Mouse (Mus musculus) ES-E14 (cell line): Measurements from ENCODE around the gene Gga3. TPM values are rescaled to one million over a fixed set of nuclear protein-coding genes. Genes with fewer than 3 reads are reported as not detected.

Source experiments
- DNase-seq: peaks from one replicate; pipeline ENCODE4 v3.0.0-alpha.2; 2013; ENCODE audit warnings: low read depth, low spot score
- H3K27ac ChIP-seq: 2 replicates; pipeline ENCODE4 v1.5.1; 2012; ENCODE audit warnings: low read depth, mild to moderate bottlenecking, low read length, moderate library complexity, mixed read lengths; ENCODE audit not compliant: poor library complexity, insufficient read depth, severe bottlenecking
- H3K36me3 ChIP-seq: 2 replicates; pipeline ENCODE4 v1.6.1; 2012; ENCODE audit warnings: mild to moderate bottlenecking, low read length, moderate library complexity, mixed read lengths; ENCODE audit not compliant: control insufficient read depth, poor library complexity, insufficient read depth, severe bottlenecking
- H3K4me1 ChIP-seq, 2 experiments: fragments of 150-350 bp in 1 of 2; sonication (generic) in 1 of 2; 2 replicates each; pipeline ENCODE4 v1.6.1; 2012; ENCODE audit warnings: low read length in 2 of 2, mild to moderate bottlenecking in 1 of 2, mixed read lengths in 1 of 2; ENCODE audit not compliant: control insufficient read depth in 2 of 2, insufficient read depth in 2 of 2, poor library complexity in 1 of 2
- H3K4me3 ChIP-seq, 2 experiments: fragments of 150-350 bp in 1 of 2; sonication (generic) in 1 of 2; 2 replicates each; pipeline ENCODE4 v1.5.1; 2012; ENCODE audit warnings: low read length in 2 of 2, low read depth in 1 of 2, mild to moderate bottlenecking in 1 of 2, mixed read lengths in 1 of 2; ENCODE audit not compliant: insufficient read depth in 1 of 2, poor library complexity in 1 of 2, severe bottlenecking in 1 of 2
- H3K9ac ChIP-seq: 2 replicates; pipeline ENCODE4 v1.6.1; 2012; ENCODE audit warnings: low read depth, mild to moderate bottlenecking, low read length, mixed read lengths; ENCODE audit not compliant: poor library complexity, insufficient read depth, severe bottlenecking
- H3K9me3 ChIP-seq: fragments of 150-350 bp; sonication (generic); 2 replicates; pipeline ENCODE4 v1.6.1; 2012; ENCODE audit warnings: low read depth, mild to moderate bottlenecking, low read length; ENCODE audit not compliant: control insufficient read depth, insufficient read depth
- CHD2 ChIP-seq: IDR thresholded peaks from 2 replicates; pipeline ENCODE4 v1.6.1; 2014; ENCODE audit warnings: mild to moderate bottlenecking, low read depth, low read length, inconsistent platforms
- HCFC1 ChIP-seq: IDR thresholded peaks from 2 replicates; pipeline ENCODE4 v1.6.1; 2012; ENCODE audit warnings: low read length, inconsistent platforms, borderline replicate concordance; ENCODE audit not compliant: insufficient read depth
- MAFK ChIP-seq: IDR thresholded peaks from 2 replicates; pipeline ENCODE4 v1.6.1; 2014; ENCODE audit warnings: mild to moderate bottlenecking, low read depth, low read length, inconsistent platforms; ENCODE audit not compliant: insufficient read depth
- ZC3H11A ChIP-seq: IDR thresholded peaks from 2 replicates; pipeline ENCODE4 v1.6.1; 2012; ENCODE audit warnings: low read depth, mild to moderate bottlenecking, inconsistent platforms, low read length, borderline replicate concordance
- ZNF384 ChIP-seq: IDR thresholded peaks from 2 replicates; pipeline ENCODE4 v1.6.1; 2012; ENCODE audit warnings: low read depth, low read length, inconsistent platforms
- in situ Hi-C, 2 experiments: fragments of 600-800 bp; cut with MboI; formaldehyde crosslinking; loops; one replicate each; pipeline ENCODE4 v1.15.1; 2025; ENCODE audit warnings: low sequenced_read_pairs in 2 of 2, inconsistent platforms in 1 of 2; ENCODE audit not compliant: unreplicated experiment in 2 of 2
- total RNA-seq: library from RNA; depleted of rRNA; stranded (reverse); fragments of 300-350 nt; gene quantifications from 2 replicates; pipeline ENCODE4 v1.2.3, GENCODE M21; 2012

Gga3 gene
- total RNA-seq, 1 experiment: 31.7 TPM

DNA sequence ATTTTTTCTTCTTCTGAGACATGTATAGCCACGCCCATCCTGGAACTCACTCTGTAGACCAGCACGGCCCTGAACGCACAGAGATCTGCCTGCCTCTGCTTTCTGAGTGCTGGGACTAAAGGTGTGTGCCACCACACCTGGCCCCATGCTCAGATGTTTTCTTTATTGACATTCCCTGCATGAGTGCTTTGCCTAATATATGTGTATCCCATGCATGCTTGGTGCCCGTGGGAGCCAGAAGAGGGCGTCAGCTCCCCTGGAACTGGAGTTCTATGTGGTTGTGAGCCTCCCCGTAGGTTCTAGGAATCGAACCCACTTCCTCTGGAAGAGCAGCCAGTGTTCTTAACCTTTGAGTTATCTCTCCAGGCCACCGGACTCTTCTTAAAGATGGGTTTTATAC lies 31.2 kb upstream of the Gga3 start:
- no peak overlapping the region for H3K27ac ChIP-seq
- H3K4me1 ChIP-seq: peaks cover 5 to 27% of the 10 kb centered on the region in 2 experiments; a peak in 3 of 4 replicates
- TF ChIP-seq HCFC1 (no peak), CHD2 (no peak), MAFK (no peak), ZNF384 (no peak), ZC3H11A (no peak)
- no peaks in the 10 kb centered on the region for H3K9me3 ChIP-seq
- no peak overlapping the region for H3K9ac ChIP-seq
- in situ Hi-C loops: no loop called here
- H3K4me3 ChIP-seq: no peak overlapping the region
- H3K36me3 ChIP-seq: no peaks in the 10 kb centered on the region
- no peak for DNase-seq

GRCm38 (mm10) chr11:115634109-115634508 lies 30.3 kb upstream of the Gga3 start:
- no peak for DNase-seq
- no peaks in the 10 kb centered on the region for H3K9me3 ChIP-seq
- H3K4me3 ChIP-seq: no peak overlapping the region
- TF ChIP-seq CHD2: no peak
- no peak for TF ChIP-seq ZC3H11A
- no peak overlapping the region for H3K27ac ChIP-seq
- H3K9ac ChIP-seq: no peak overlapping the region
- H3K36me3 ChIP-seq: no peaks in the 10 kb centered on the region
- in situ Hi-C loops: loop anchor here in 1 of 2 experiments (5.0 kb wide), 1 partner anchor 83 kb away; no protein-coding TSS in a partner anchor
- peaks cover 5 to 23% of the 10 kb centered on the region in 2 experiments; a peak in 3 of 4 replicates for H3K4me1 ChIP-seq

- H3K9ac ChIP-seq: no peak overlapping the region
Measured at GRCm38 (mm10) chr11:115632862-115633261, 29.0 kb upstream of the Gga3 start.

GRCm38 (mm10) chr11:115632247-115632646 lies 28.4 kb upstream of the Gga3 start:
- H3K4me3 ChIP-seq: no peak overlapping the region
- peaks cover 7 to 16% of the 10 kb centered on the region in 2 experiments; a peak in 3 of 4 replicates for H3K4me1 ChIP-seq
- no peak overlapping the region; the same call in 1 of the 2 replicates for H3K27ac ChIP-seq
- no peak for TF ChIP-seq MAFK
- TF ChIP-seq CHD2: no peak
- TF ChIP-seq HCFC1: no peak
- TF ChIP-seq ZNF384: no peak
- TF ChIP-seq ZC3H11A: no peak
- H3K36me3 ChIP-seq: no peaks in the 10 kb centered on the region
- no peak overlapping the region for H3K9ac ChIP-seq
- in situ Hi-C loops: loop anchor here in 1 of 2 experiments (5.0 kb wide), 1 partner anchor 85 kb away; no protein-coding TSS in a partner anchor
- H3K9me3 ChIP-seq: no peaks in the 10 kb centered on the region
- no peak for DNase-seq

More at GRCm38 (mm10) chr11:115632862-115633261, 29.0 kb upstream of the Gga3 start:
- H3K36me3 ChIP-seq: no peaks in the 10 kb centered on the region
- no peaks in the 10 kb centered on the region for H3K9me3 ChIP-seq
- DNase-seq: no peak
- no peak overlapping the region for H3K27ac ChIP-seq
- TF ChIP-seq HCFC1: no peak
- TF ChIP-seq ZC3H11A: no peak
- no peak for TF ChIP-seq MAFK
- in situ Hi-C loops: loop anchor here in 1 of 2 experiments (5.0 kb wide), 1 partner anchor 84 kb away; no protein-coding TSS in a partner anchor
- peaks cover 5 to 20% of the 10 kb centered on the region in 2 experiments; a peak in 3 of 4 replicates for H3K4me1 ChIP-seq
- no peak overlapping the region for H3K4me3 ChIP-seq

DNA sequence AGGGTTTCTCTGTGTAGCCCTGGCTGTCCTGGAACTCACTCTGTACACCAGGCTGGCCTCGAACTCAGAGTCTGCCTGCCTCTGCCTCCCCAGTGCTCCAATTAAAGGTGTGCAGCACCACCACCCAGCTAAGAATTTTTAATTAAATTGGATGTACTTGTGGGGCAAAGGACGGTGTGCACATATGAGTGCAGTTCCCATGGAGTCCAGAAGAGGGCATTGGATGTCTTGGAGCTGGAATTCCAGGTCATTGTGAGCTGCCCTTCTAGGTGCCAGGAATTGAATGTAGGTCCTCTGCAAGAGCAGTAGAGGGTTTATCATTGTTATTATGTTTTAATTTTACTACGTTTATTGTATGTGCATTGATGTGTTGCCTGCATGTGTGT lies 27.6 kb upstream of the Gga3 start:
- in situ Hi-C loops: loop anchor here in 1 of 2 experiments (5.0 kb wide), 1 partner anchor 86 kb away; no protein-coding TSS in a partner anchor
- no peaks in the 10 kb centered on the region for H3K36me3 ChIP-seq
- H3K9me3 ChIP-seq: no peaks in the 10 kb centered on the region
- peaks cover 8 to 16% of the 10 kb centered on the region in 2 experiments; a peak in 3 of 4 replicates for H3K4me1 ChIP-seq
- peak overlapping the region; percentile 19 to 50; a peak in 3 of 4 replicates for H3K4me3 ChIP-seq
- TF ChIP-seq ZC3H11A (peak; percentile 46; the same call in 1 of the 2 replicates), ZNF384 (no peak), MAFK (no peak), HCFC1 (no peak), CHD2 (no peak)
- H3K9ac ChIP-seq: peak overlapping the region; percentile 4; the same call in 1 of the 2 replicates
- H3K27ac ChIP-seq: peak overlapping the region; percentile 50; the same call in 1 of the 2 replicates
- DNase-seq: no peak
